Mouse (Mus musculus) hindbrain, embryonic 15.5 days (tissue): Measurements from ENCODE around the gene Atp5e. TPM values are rescaled to one million over a fixed set of nuclear protein-coding genes. Genes with fewer than 3 reads are reported as not detected.

ENCODE experiments used
- ATAC-seq: fragments of 200-750 bp; cut with Nextera tagmentation; 2 replicates; pipeline ENCODE4 v1.8.0; 2017; ENCODE audit warnings: low read depth, moderate number of reproducible peaks, moderate TSS enrichment; ENCODE audit not compliant: low FRiP score
- H3K27ac ChIP-seq: fragments of 300-500 bp; sonication (generic); replicated peaks from 2 replicates; pipeline ENCODE4 v1.5.1; 2015; ENCODE audit warnings: mild to moderate bottlenecking, inconsistent platforms
- H3K27me3 ChIP-seq: fragments of 300-500 bp; sonication (generic); 2 replicates; pipeline ENCODE4 v1.6.1; 2015; ENCODE audit warnings: control low read depth, inconsistent platforms
- H3K36me3 ChIP-seq: fragments of 300-500 bp; sonication (generic); 2 replicates; pipeline ENCODE4 v1.6.1; 2015; ENCODE audit warnings: control low read depth, inconsistent platforms
- H3K4me1 ChIP-seq: fragments of 300-500 bp; sonication (generic); replicated peaks from 2 replicates; pipeline ENCODE4 v1.6.1; 2015; ENCODE audit warnings: control low read depth, inconsistent platforms
- H3K4me2 ChIP-seq: fragments of 300-500 bp; sonication (generic); 2 replicates; pipeline ENCODE4 v1.6.1; 2015; ENCODE audit warnings: moderate library complexity, mild to moderate bottlenecking, inconsistent platforms
- H3K4me3 ChIP-seq: fragments of 300-500 bp; sonication (generic); 2 replicates; pipeline ENCODE4 v1.5.1; 2015; ENCODE audit warnings: mild to moderate bottlenecking, inconsistent platforms
- H3K9ac ChIP-seq: fragments of 300-500 bp; sonication (generic); 2 replicates; pipeline ENCODE4 v1.6.1; 2015; ENCODE audit warnings: inconsistent platforms
- H3K9me3 ChIP-seq: fragments of 300-500 bp; sonication (generic); 2 replicates; pipeline ENCODE4 v1.6.1; 2016; ENCODE audit warnings: control low read depth, inconsistent platforms
- WGBS: fragments of 180-500 bp; shearing (Covaris S2); methylation state at CpG from one replicate; pipeline ENCODE4 v1.1.7; 2015; 5-methylcytosine and 5-hydroxymethylcytosine counted together
- polyA plus RNA-seq: library from polyadenylated mRNA; unstranded; fragments of >200 nt; fragmentation: Nextera tagmentation; extraction: Ambion mirVana; gene quantifications from 2 replicates; pipeline ENCODE4 v1.2.1, GENCODE M21; 2015

The Atp5e gene
- polyA plus RNA-seq, 1 experiment from 2014 or later: 799 TPM

- Histone ChIP-seq H3K27ac (no peak overlapping the region), H3K9ac (no peak overlapping the region), H3K36me3 (no peaks in the 10 kb centered on the region), H3K27me3 (no peaks in the 10 kb centered on the region), H3K4me1 (no peaks in the 10 kb centered on the region), H3K9me3 (no peaks in the 10 kb centered on the region), H3K4me3 (no peak overlapping the region), H3K4me2 (no peak overlapping the region)
- WGBS: 81% methylated on average over 6 of the region's 6 CpGs
- ATAC-seq: no peak
Measured at GRCm38 (mm10) chr2:174445018-174445417, 18.9 kb downstream of the Atp5e start.

DNA sequence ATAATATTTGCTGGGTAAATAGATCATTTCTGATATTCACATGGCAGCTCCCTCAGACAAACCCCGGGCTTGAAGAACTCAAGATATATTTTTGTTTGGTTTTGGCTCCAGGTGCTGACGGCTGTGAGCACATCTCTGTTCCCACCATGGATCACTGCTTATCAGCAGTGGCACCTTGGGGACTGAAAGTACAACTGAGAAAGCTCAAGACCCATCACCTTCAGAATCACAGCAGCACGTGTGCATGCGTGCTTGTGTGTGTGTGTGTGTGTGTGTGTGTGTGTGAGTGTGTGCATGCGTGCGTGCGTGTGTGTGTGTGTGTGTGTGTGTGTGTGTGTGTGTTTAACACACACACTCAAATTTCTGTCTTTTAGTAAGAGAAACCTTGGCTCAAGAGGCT, 19.5 kb downstream of the Atp5e start:
- 91% methylated on average over 7 of the region's 7 CpGs for WGBS
- H3K27me3 ChIP-seq: no peaks in the 10 kb centered on the region
- no peaks in the 10 kb centered on the region for H3K36me3 ChIP-seq
- H3K9me3 ChIP-seq: no peaks in the 10 kb centered on the region
- H3K4me3 ChIP-seq: no peak overlapping the region
- H3K9ac ChIP-seq: no peak overlapping the region
- ATAC-seq: no peak
- H3K4me2 ChIP-seq: no peak overlapping the region
- no peak overlapping the region for H3K27ac ChIP-seq
- peaks cover 1% of the 10 kb centered on the region; the same call in 1 of the 2 replicates for H3K4me1 ChIP-seq

- Histone ChIP-seq H3K9ac (no peak overlapping the region), H3K27ac (no peak overlapping the region), H3K4me2 (no peak overlapping the region), H3K4me1 (peaks cover 14% of the 10 kb centered on the region), H3K9me3 (no peaks in the 10 kb centered on the region), H3K4me3 (no peak overlapping the region), H3K36me3 (no peaks in the 10 kb centered on the region), H3K27me3 (no peaks in the 10 kb centered on the region)
- no peak for ATAC-seq
- WGBS: 43% methylated on average over 2 of the region's 2 CpGs
Measured at GRCm38 (mm10) chr2:174443046-174443445, 20.9 kb downstream of the Atp5e start.

- 82% methylated on average over 9 of the region's 9 CpGs for WGBS
- Histone ChIP-seq H3K27me3 (no peaks in the 10 kb centered on the region), H3K4me3 (no peak overlapping the region), H3K36me3 (no peaks in the 10 kb centered on the region), H3K4me1 (peaks cover 20% of the 10 kb centered on the region), H3K9ac (no peak overlapping the region), H3K9me3 (no peaks in the 10 kb centered on the region), H3K4me2 (no peak overlapping the region), H3K27ac (no peak overlapping the region)
- no peak for ATAC-seq
Measured at GRCm38 (mm10) chr2:174442460-174442859, 21.4 kb downstream of the Atp5e start.

DNA sequence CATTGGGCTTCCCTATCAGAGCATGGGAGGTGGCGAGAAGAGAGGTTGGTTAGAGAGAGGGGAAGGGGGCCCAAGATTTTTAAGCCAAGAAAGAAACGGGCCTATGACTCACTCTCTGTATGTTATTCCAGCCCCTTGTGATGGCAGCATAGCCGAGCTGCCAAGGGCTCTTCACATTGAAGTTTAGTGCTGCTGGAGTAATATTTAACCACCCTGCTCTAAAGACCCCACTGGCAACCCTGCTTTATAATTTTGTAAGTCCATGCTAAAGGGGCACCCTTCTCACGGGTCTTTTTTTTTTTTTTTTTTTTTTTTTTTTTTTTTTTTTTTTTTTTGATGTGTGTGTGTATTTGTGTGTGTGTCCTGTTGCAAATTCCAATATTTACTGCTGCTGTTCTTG, 22.0 kb downstream of the Atp5e start:
- WGBS: 79% methylated on average over 4 of the region's 4 CpGs
- no peak overlapping the region for H3K4me3 ChIP-seq
- no peaks in the 10 kb centered on the region for H3K9me3 ChIP-seq
- no peaks in the 10 kb centered on the region for H3K27me3 ChIP-seq
- no peak for ATAC-seq
- no peak overlapping the region for H3K4me2 ChIP-seq
- H3K36me3 ChIP-seq: no peaks in the 10 kb centered on the region
- no peak overlapping the region for H3K27ac ChIP-seq
- H3K9ac ChIP-seq: no peak overlapping the region
- H3K4me1 ChIP-seq: peaks cover 20% of the 10 kb centered on the region

- H3K4me3 ChIP-seq: no peak overlapping the region
- 81% methylated on average over 9 of the region's 9 CpGs for WGBS
- no peak for ATAC-seq
- no peaks in the 10 kb centered on the region for H3K27me3 ChIP-seq
- peaks cover 20% of the 10 kb centered on the region for H3K4me1 ChIP-seq
- no peaks in the 10 kb centered on the region for H3K36me3 ChIP-seq
- no peak overlapping the region for H3K9ac ChIP-seq
- no peaks in the 10 kb centered on the region for H3K9me3 ChIP-seq
- H3K4me2 ChIP-seq: no peak overlapping the region
- H3K27ac ChIP-seq: no peak overlapping the region
Measured at GRCm38 (mm10) chr2:174439961-174440360, 23.9 kb downstream of the Atp5e start.

DNA sequence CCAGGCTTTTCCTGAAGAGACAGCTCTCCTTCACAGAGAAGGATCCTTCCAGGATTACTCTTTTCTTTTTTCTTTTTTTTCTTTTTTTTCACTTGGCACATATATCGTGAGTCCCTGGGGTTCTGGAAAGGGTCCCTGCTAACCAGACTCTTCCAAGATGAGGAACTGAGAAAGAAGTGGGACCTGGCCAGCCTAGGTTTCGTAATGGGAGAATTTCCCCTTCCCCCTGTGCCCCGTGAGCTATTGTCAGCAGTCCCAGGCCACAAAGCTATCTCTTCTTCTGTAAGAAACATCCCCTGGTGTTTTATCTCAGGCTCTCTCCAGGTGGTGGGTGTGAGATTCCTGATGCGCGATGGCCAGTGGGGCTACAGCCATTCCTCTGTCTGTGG, 24.5 kb downstream of the Atp5e start:
- Histone ChIP-seq H3K9me3 (no peaks in the 10 kb centered on the region), H3K4me1 (peaks cover 20% of the 10 kb centered on the region), H3K36me3 (no peaks in the 10 kb centered on the region), H3K9ac (no peak overlapping the region), H3K27me3 (no peaks in the 10 kb centered on the region), H3K4me3 (no peak overlapping the region), H3K27ac (no peak overlapping the region), H3K4me2 (peak overlapping the region; percentile 90)
- whole genome bisulfite sequencing: 49% methylated on average over 5 of the region's 5 CpGs
- no peak for ATAC-seq

DNA sequence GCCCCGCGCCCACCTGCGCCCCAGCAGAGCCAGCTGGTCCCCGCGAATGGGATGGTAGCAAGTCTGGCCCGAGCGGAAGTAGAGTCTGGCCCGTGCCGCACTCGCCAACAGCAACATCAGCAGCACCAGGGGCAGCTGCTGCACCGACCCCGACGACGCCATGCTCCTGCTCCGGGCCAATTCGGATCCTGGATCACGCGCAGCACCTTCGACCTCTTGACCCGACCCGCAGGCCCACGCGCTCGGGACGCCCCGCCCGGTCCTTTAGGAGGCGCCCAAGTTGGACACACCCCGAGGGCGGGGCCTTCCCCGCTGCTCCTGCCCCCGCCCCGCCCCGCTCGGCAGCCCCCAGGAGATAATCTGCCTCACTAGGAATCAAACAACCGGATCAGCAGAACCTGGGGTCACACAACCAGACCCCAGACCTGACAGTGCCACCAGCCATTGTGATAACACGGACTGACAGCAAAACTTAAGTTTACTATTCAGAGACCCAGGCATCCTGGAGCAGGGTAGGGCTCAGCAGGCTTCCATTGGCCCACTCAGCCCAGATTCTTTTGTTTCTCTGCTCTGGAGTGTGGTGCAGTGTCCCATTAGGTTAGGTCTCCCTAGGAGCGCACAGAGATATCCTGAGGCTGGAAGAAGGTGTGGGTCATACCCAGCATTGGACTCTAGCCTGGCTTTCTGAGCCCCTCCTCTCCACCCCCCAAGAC, 25.0 kb downstream of the Atp5e start, which contains the start of gene Ctsz:
Ctsz (minus strand) TSS at position 303 of the 713 bp plus-strand sequence.
- Histone ChIP-seq H3K9me3 (no peaks in the 10 kb centered on the region), H3K27ac (0 out of 2 replicates have a peak within 1 kb of the TSS, but pooled peaks have one; percentile 58), H3K4me2 (peak within 1 kb of the TSS; percentile 90)

DNA sequence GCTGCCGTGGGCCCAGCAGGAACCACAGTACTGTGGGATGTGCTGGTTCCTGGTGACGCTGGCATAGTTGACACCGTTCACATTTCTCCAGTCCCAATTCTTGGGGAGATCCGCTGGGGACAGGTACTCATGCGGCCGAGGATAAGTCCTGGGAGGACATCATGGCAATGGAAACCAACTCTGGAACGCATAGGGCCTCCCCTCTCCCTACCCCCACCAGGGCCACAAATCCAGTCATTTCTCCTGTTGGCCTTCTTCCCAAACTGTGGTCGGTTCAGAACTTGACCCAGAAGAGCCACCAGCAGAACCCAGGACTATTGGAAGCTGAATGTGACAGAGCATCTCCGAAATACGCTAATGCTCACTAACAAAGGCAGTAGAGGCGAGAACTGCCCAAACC, 25.7 kb downstream of the Atp5e start:
- peak overlapping the region; percentile 90 for H3K4me2 ChIP-seq
- H3K36me3 ChIP-seq: no peaks in the 10 kb centered on the region
- WGBS: 67% methylated on average over 11 of the region's 11 CpGs
- 0 out of 2 replicates have a peak overlapping the region, but pooled peaks have one; percentile 58 for H3K27ac ChIP-seq
- peaks cover 20% of the 10 kb centered on the region for H3K4me1 ChIP-seq
- no peaks in the 10 kb centered on the region for H3K9me3 ChIP-seq
- peak overlapping the region; percentile 45; the same call in 1 of the 2 replicates for H3K9ac ChIP-seq
- H3K4me3 ChIP-seq: peak overlapping the region; percentile 53
- H3K27me3 ChIP-seq: no peaks in the 10 kb centered on the region
- ATAC-seq: no peak

More for the DNA sequence above, 25.0 kb downstream of the Atp5e start, which contains the start of gene Ctsz:
- 1% methylated on average over 38 of the region's 38 CpGs for WGBS
- peak within 1 kb of the TSS; percentile 45 for H3K9ac ChIP-seq
- peak within 1 kb of the TSS; percentile 53 for H3K4me3 ChIP-seq
- ATAC-seq: peak; percentile 86
- H3K4me1 ChIP-seq: peaks cover 20% of the 10 kb centered on the region
- H3K36me3 ChIP-seq: no peaks in the 10 kb centered on the region
- H3K27me3 ChIP-seq: no peaks in the 10 kb centered on the region

DNA sequence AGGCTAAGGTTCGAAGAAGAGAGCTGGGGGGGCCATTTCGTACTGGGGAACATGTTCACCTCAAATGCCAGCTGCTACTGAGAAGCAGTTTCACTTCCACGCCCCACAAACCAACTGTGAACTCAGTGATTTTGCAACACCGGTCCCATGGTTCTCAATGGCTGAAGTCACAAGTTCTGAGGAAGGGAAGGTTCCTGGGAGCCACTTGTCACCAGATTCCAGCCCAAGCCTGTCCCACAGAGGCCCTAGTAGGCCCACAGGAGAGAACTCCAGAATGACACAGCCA, 26.3 kb downstream of the Atp5e start:
- Histone ChIP-seq H3K4me3 (no peak overlapping the region), H3K27me3 (no peaks in the 10 kb centered on the region), H3K9ac (no peak overlapping the region), H3K9me3 (no peaks in the 10 kb centered on the region), H3K4me2 (peak overlapping the region; percentile 90), H3K4me1 (peaks cover 20% of the 10 kb centered on the region), H3K36me3 (no peaks in the 10 kb centered on the region), H3K27ac (no peak overlapping the region)
- 97% methylated on average over 4 of the region's 4 CpGs for WGBS
- no peak for ATAC-seq

DNA sequence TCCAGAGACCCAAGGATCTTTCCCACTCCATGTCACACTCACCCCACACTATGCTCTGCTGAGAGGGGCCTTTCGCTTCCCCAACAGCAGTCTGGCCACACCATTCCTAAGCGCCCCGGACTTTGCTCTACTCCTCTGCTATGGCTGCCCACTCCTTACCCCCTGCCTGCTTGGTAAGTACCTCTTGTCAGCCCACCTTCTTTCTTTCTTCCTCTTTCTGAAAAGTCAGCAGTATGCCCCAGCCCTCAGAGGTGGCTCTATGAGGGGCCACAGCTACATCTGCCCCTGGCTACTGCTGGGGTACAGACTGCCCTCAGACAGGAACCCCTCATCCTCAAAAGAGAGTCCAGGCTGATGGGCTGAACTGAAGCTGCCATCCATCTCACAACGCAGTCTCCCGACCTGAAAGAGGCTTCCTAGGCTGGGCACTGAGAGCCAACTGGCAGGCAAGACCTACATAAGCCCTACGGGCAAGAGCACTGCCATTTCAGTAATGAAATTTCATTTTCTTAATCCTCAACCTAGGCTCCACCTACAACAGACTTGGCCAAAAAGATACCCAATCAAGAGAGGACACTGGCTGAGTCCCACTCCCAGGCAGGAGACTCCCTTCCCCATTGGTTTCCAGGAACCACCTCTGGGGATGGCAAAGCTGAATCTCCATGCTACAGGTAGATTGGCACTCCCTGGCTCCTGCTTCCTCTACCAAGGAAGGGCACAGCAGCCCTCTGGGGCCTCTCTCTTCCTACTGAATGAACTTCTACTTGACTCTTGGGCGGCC, 26.8 kb downstream of the Atp5e start:
- Histone ChIP-seq H3K4me1 (peaks cover 20% of the 10 kb centered on the region), H3K27ac (no peak overlapping the region), H3K9ac (no peak overlapping the region), H3K4me3 (no peak overlapping the region), H3K9me3 (no peaks in the 10 kb centered on the region), H3K36me3 (no peaks in the 10 kb centered on the region), H3K4me2 (no peak overlapping the region), H3K27me3 (no peaks in the 10 kb centered on the region)
- ATAC-seq: no peak
- WGBS: 96% methylated on average over 7 of the region's 7 CpGs

GRCm38 (mm10) chr2:174436076-174436701, 27.7 kb downstream of the Atp5e start:
- WGBS: 92% methylated on average over 26 of the region's 26 CpGs
- H3K4me2 ChIP-seq: no peak overlapping the region
- no peak overlapping the region for H3K4me3 ChIP-seq
- no peak overlapping the region for H3K27ac ChIP-seq
- no peak for ATAC-seq
- H3K36me3 ChIP-seq: no peaks in the 10 kb centered on the region
- no peak overlapping the region for H3K9ac ChIP-seq
- no peaks in the 10 kb centered on the region for H3K27me3 ChIP-seq
- peaks cover 20% of the 10 kb centered on the region for H3K4me1 ChIP-seq
- H3K9me3 ChIP-seq: no peaks in the 10 kb centered on the region
